Mouse (Mus musculus): ENCODE measurements around the gene Tanc1. TPM values are rescaled to one million over a fixed set of nuclear protein-coding genes. Genes with fewer than 3 reads are reported as not detected.

Tanc1 gene
- polyA plus RNA-seq, 1 experiment from 2014 or later, result 27.3 TPM

GRCm38 (mm10) chr2:59653306-59654165 lies 41.7 kb downstream of the Tanc1 start:
- no peaks in the 10 kb centered on the region for H3K9me3 ChIP-seq (replicated peaks; ENCODE audit: control insufficient read depth, low read length)
- WGBS, result 53% methylated on average over 8 of the region's 8 CpGs
- H3K9ac ChIP-seq (ENCODE audit: low read length), result no peak overlapping the region
- peak overlapping the region; percentile 51 for H3K27ac ChIP-seq (ENCODE audit: low read length)
- no peak overlapping the region for H3K4me2 ChIP-seq (ENCODE audit: low read depth, low read length)
- no peak for ATAC-seq (replicated peaks; ENCODE audit: extremely low read depth, insufficient read depth, low FRiP score)
- H3K27me3 ChIP-seq (ENCODE audit: control insufficient read depth, insufficient read depth, low read length), result no peaks in the 10 kb centered on the region
- H3K4me1 ChIP-seq (ENCODE audit: control insufficient read depth, insufficient read depth, low read length), result peaks cover 22% of the 10 kb centered on the region
- no peaks in the 10 kb centered on the region for H3K36me3 ChIP-seq (ENCODE audit: control insufficient read depth, insufficient read depth)
- H3K4me3 ChIP-seq (ENCODE audit: low read length), result no peak overlapping the region

GRCm38 (mm10) chr2:59655471-59655870 lies 43.6 kb downstream of the Tanc1 start:
- Histone ChIP-seq H3K36me3 (ENCODE audit: control insufficient read depth, insufficient read depth) (no peaks in the 10 kb centered on the region), H3K27ac (ENCODE audit: low read length) (no peak overlapping the region), H3K9ac (ENCODE audit: low read length) (no peak overlapping the region; the same call in 1 of the 2 replicates), H3K27me3 (ENCODE audit: control insufficient read depth, insufficient read depth, low read length) (no peaks in the 10 kb centered on the region), H3K4me3 (ENCODE audit: low read length) (no peak overlapping the region), H3K9me3 (replicated peaks; ENCODE audit: control insufficient read depth, low read length) (no peaks in the 10 kb centered on the region), H3K4me2 (ENCODE audit: low read depth, low read length) (no peak overlapping the region), H3K4me1 (ENCODE audit: control insufficient read depth, insufficient read depth, low read length) (peaks cover 33% of the 10 kb centered on the region)
- 48% methylated on average over 7 of the region's 7 CpGs for WGBS
- ATAC-seq (replicated peaks; ENCODE audit: extremely low read depth, insufficient read depth, low FRiP score), result no peak

GRCm38 (mm10) chr2:59656680-59657079 lies 44.8 kb downstream of the Tanc1 start:
- H3K9me3 ChIP-seq (replicated peaks; ENCODE audit: control insufficient read depth, low read length), result no peaks in the 10 kb centered on the region
- no peak for ATAC-seq (replicated peaks; ENCODE audit: extremely low read depth, insufficient read depth, low FRiP score)
- 56% methylated on average over 5 of the region's 5 CpGs for WGBS
- no peak overlapping the region for H3K4me3 ChIP-seq (ENCODE audit: low read length)
- no peaks in the 10 kb centered on the region for H3K36me3 ChIP-seq (ENCODE audit: control insufficient read depth, insufficient read depth)
- no peaks in the 10 kb centered on the region for H3K27me3 ChIP-seq (ENCODE audit: control insufficient read depth, insufficient read depth, low read length)
- no peak overlapping the region for H3K4me2 ChIP-seq (ENCODE audit: low read depth, low read length)
- peak overlapping the region; percentile 61 for H3K27ac ChIP-seq (ENCODE audit: low read length)
- peak overlapping the region; percentile 15; the same call in 1 of the 2 replicates for H3K9ac ChIP-seq (ENCODE audit: low read length)
- peaks cover 46% of the 10 kb centered on the region for H3K4me1 ChIP-seq (ENCODE audit: control insufficient read depth, insufficient read depth, low read length)

GRCm38 (mm10) chr2:59659686-59660085 lies 47.8 kb downstream of the Tanc1 start:
- WGBS, result 69% methylated on average over 6 of the region's 6 CpGs
- no peaks in the 10 kb centered on the region for H3K9me3 ChIP-seq (replicated peaks; ENCODE audit: control insufficient read depth, low read length)
- no peak overlapping the region for H3K9ac ChIP-seq (ENCODE audit: low read length)
- no peak overlapping the region for H3K4me2 ChIP-seq (ENCODE audit: low read depth, low read length)
- no peaks in the 10 kb centered on the region for H3K36me3 ChIP-seq (ENCODE audit: control insufficient read depth, insufficient read depth)
- no peaks in the 10 kb centered on the region for H3K27me3 ChIP-seq (ENCODE audit: control insufficient read depth, insufficient read depth, low read length)
- H3K4me1 ChIP-seq (ENCODE audit: control insufficient read depth, insufficient read depth, low read length), result peaks cover 47% of the 10 kb centered on the region
- no peak for ATAC-seq (replicated peaks; ENCODE audit: extremely low read depth, insufficient read depth, low FRiP score)
- no peak overlapping the region for H3K4me3 ChIP-seq (ENCODE audit: low read length)
- no peak overlapping the region; the same call in 1 of the 2 replicates for H3K27ac ChIP-seq (ENCODE audit: low read length)

GRCm38 (mm10) chr2:59660891-59661805 lies 49.3 kb downstream of the Tanc1 start:
- no peaks in the 10 kb centered on the region for H3K9me3 ChIP-seq (replicated peaks; ENCODE audit: control insufficient read depth, low read length)
- H3K27ac ChIP-seq (ENCODE audit: low read length), result 0 out of 2 replicates have a peak overlapping the region, but pooled peaks have one; percentile 25
- WGBS, result 45% methylated on average over 16 of the region's 16 CpGs
- no peaks in the 10 kb centered on the region for H3K36me3 ChIP-seq (ENCODE audit: control insufficient read depth, insufficient read depth)
- ATAC-seq (replicated peaks; ENCODE audit: extremely low read depth, insufficient read depth, low FRiP score), result 0 out of 2 replicates have a peak, but pooled peaks have one; percentile 19
- H3K27me3 ChIP-seq (ENCODE audit: control insufficient read depth, insufficient read depth, low read length), result no peaks in the 10 kb centered on the region
- H3K4me3 ChIP-seq (ENCODE audit: low read length), result no peak overlapping the region
- peaks cover 45% of the 10 kb centered on the region for H3K4me1 ChIP-seq (ENCODE audit: control insufficient read depth, insufficient read depth, low read length)
- H3K4me2 ChIP-seq (ENCODE audit: low read depth, low read length), result no peak overlapping the region
- H3K9ac ChIP-seq (ENCODE audit: low read length), result peak overlapping the region; percentile 41; the same call in 1 of the 2 replicates

GRCm38 (mm10) chr2:59664803-59665567 lies 53.1 kb downstream of the Tanc1 start:
- Histone ChIP-seq H3K27me3 (ENCODE audit: control insufficient read depth, insufficient read depth, low read length) (no peaks in the 10 kb centered on the region), H3K4me1 (ENCODE audit: control insufficient read depth, insufficient read depth, low read length) (peaks cover 39% of the 10 kb centered on the region), H3K27ac (ENCODE audit: low read length) (peak overlapping the region; percentile 60), H3K9ac (ENCODE audit: low read length) (no peak overlapping the region), H3K4me3 (ENCODE audit: low read length) (no peak overlapping the region), H3K4me2 (ENCODE audit: low read depth, low read length) (no peak overlapping the region), H3K9me3 (replicated peaks; ENCODE audit: control insufficient read depth, low read length) (no peaks in the 10 kb centered on the region), H3K36me3 (ENCODE audit: control insufficient read depth, insufficient read depth) (no peaks in the 10 kb centered on the region)
- ATAC-seq (replicated peaks; ENCODE audit: extremely low read depth, insufficient read depth, low FRiP score), result peak; percentile 71
- WGBS, result 47% methylated on average over 16 of the region's 16 CpGs

GRCm38 (mm10) chr2:59666533-59666932 lies 54.7 kb downstream of the Tanc1 start:
- Histone ChIP-seq H3K9ac (ENCODE audit: low read length) (no peak overlapping the region), H3K4me2 (ENCODE audit: low read depth, low read length) (no peak overlapping the region), H3K27ac (ENCODE audit: low read length) (no peak overlapping the region), H3K4me3 (ENCODE audit: low read length) (no peak overlapping the region), H3K4me1 (ENCODE audit: control insufficient read depth, insufficient read depth, low read length) (peaks cover 39% of the 10 kb centered on the region), H3K36me3 (ENCODE audit: control insufficient read depth, insufficient read depth) (no peaks in the 10 kb centered on the region), H3K27me3 (ENCODE audit: control insufficient read depth, insufficient read depth, low read length) (no peaks in the 10 kb centered on the region), H3K9me3 (replicated peaks; ENCODE audit: control insufficient read depth, low read length) (no peaks in the 10 kb centered on the region)
- 72% methylated on average over 5 of the region's 5 CpGs for WGBS
- no peak for ATAC-seq (replicated peaks; ENCODE audit: extremely low read depth, insufficient read depth, low FRiP score)

Data from heart, embryonic 16.5 days (tissue).